Mouse (Mus musculus) cortical plate, adult 2 months (tissue): ENCODE data around the gene Incenp. TPM values are rescaled to one million over a fixed set of nuclear protein-coding genes. Genes with fewer than 3 reads are reported as not detected.
A peak's percentile ranks its signal among the peaks of the same experiment; 100 is the strongest.
"Not testable (repeated sequence)": the region's sequence is repeated elsewhere in the genome, so short reads cannot be mapped to it uniquely, and the experiment has no call there.

Experiments used
- H3K27ac ChIP-seq: fragments of 200-500 bp; 2 replicates; pipeline ENCODE4 v1.5.1; 2012; ENCODE audit warnings: low read length, control low read depth, inconsistent platforms; ENCODE audit not compliant: insufficient read depth
- H3K4me1 ChIP-seq: fragments of 200-500 bp; 2 replicates; pipeline ENCODE4 v1.6.1; 2011; ENCODE audit warnings: low read length; ENCODE audit not compliant: control insufficient read depth, insufficient read depth
- H3K4me3 ChIP-seq: fragments of 200-500 bp; 2 replicates; pipeline ENCODE4 v1.5.1; 2011; ENCODE audit warnings: mild to moderate bottlenecking, low read length, control low read depth; ENCODE audit not compliant: insufficient read depth
- CTCF ChIP-seq: fragments of 200-500 bp; IDR thresholded peaks from 2 replicates; pipeline ENCODE4 v1.5.1; 2011; ENCODE audit warnings: mild to moderate bottlenecking, control low read depth, low read length; ENCODE audit not compliant: insufficient read depth; ENCODE audit errors: extremely low read depth
- POLR2A ChIP-seq: fragments of 200-500 bp; IDR thresholded peaks from 2 replicates; pipeline ENCODE4 v1.6.1; 2011; ENCODE audit warnings: mild to moderate bottlenecking, low read length, control low read depth; ENCODE audit not compliant: insufficient read depth; ENCODE audit errors: extremely low read depth
- polyA plus RNA-seq: library from polyadenylated mRNA; depleted of rRNA; stranded (reverse); fragments of >200 nt; gene quantifications from 2 replicates; pipeline ENCODE4 v1.2.3, GENCODE M21; 2012; rRNA removed

The Incenp gene
- polyA plus RNA-seq, 1 experiment = 23.7 TPM

- no peaks in the 10 kb centered on the region for H3K4me1 ChIP-seq
- TF ChIP-seq POLR2A (no peak), CTCF (no peak)
- H3K27ac ChIP-seq = no peak within 1 kb of the TSS
- H3K4me3 ChIP-seq = no peak within 1 kb of the TSS
Measured at GRCm38 (mm10) chr19:9847262-9847661, 52.1 kb downstream of the Incenp start, which contains the start of gene Scgb2a2. Gene Scgb2a2, plus strand, starts transcription at chr19:9847562.

GRCm38 (mm10) chr19:9837341-9837715, 62.0 kb downstream of the Incenp start:
- TF ChIP-seq POLR2A (no peak), CTCF (no peak)

GRCm38 (mm10) chr19:9836581-9837340, 62.6 kb downstream of the Incenp start:
- H3K4me3 ChIP-seq = peak overlapping the region; percentile 23; the same call in 1 of the 2 replicates
- not testable (repeated sequence) for H3K4me1 ChIP-seq, H3K27ac ChIP-seq
- TF ChIP-seq CTCF = 0 out of 2 replicates have a peak, but pooled peaks have one; percentile 7

More at GRCm38 (mm10) chr19:9837341-9837715, 62.0 kb downstream of the Incenp start:
- H3K4me3 ChIP-seq = no peak overlapping the region
- no peak overlapping the region for H3K27ac ChIP-seq
- no peaks in the 10 kb centered on the region for H3K4me1 ChIP-seq

Other genes with a start within 250 kb of the Incenp start
- not detected in 2 replicates for gene Scgb2a2, start 52.0 kb downstream of the Incenp start, polyA plus RNA-seq
- gene Fth1, start 81.0 kb upstream of the Incenp start, polyA plus RNA-seq = 5,395 and 6,156 TPM in 2 replicates
- 0.98 and 1.1 TPM in 2 replicates for gene Best1, start 102.1 kb upstream of the Incenp start, polyA plus RNA-seq
- 12.9 and 13.6 TPM in 2 replicates for gene Rab3il1, start 102.1 kb upstream of the Incenp start, polyA plus RNA-seq
- 44.5 and 44.6 TPM in 2 replicates for gene Fads3, start 142.0 kb upstream of the Incenp start, polyA plus RNA-seq
- 159 and 163 TPM in 2 replicates for gene Fads2, start 202.2 kb upstream of the Incenp start, polyA plus RNA-seq